Mouse (Mus musculus): ENCODE measurements around the gene Olfr874. TPM values are rescaled to one million over a fixed set of nuclear protein-coding genes. Genes with fewer than 3 reads are reported as not detected.

The Olfr874 gene
- polyA plus RNA-seq, 1 experiment from 2014 or later: not detected

GRCm38 (mm10) chr9:37786411-37786810 is 41.5 kb downstream of the Olfr874 start:
- no peak overlapping the region for H3K27ac ChIP-seq
- H3K27me3 ChIP-seq (replicated peaks): no peaks in the 10 kb centered on the region
- no peak overlapping the region for H3K4me2 ChIP-seq (replicated peaks)
- no peak for ATAC-seq (ENCODE audit: low FRiP score, low read depth)
- peaks cover 7% of the 10 kb centered on the region for H3K4me1 ChIP-seq
- WGBS: 76% methylated on average over 2 of the region's 2 CpGs
- no peaks in the 10 kb centered on the region for H3K9me3 ChIP-seq
- no peak overlapping the region for H3K4me3 ChIP-seq
- H3K36me3 ChIP-seq: no peaks in the 10 kb centered on the region
- H3K9ac ChIP-seq: no peak overlapping the region

Other genes with a start within 250 kb of the Olfr874 start
- gene Esam, start 217.0 kb upstream of the Olfr874 start, polyA plus RNA-seq (2016; fragmentation: Nextera tagmentation; extraction: Ambion mirVana): 37.7 and 38.2 TPM in 2 replicates
- 0.58 and 1.3 TPM in 2 replicates for gene Vsig2, start 205.9 kb upstream of the Olfr874 start, polyA plus RNA-seq (2016; fragmentation: Nextera tagmentation; extraction: Ambion mirVana)
- gene Nrgn, start 192.2 kb upstream of the Olfr874 start, polyA plus RNA-seq (2016; fragmentation: Nextera tagmentation; extraction: Ambion mirVana): 7.0 and 10.3 TPM in 2 replicates
- 8.8 and 10.5 TPM in 2 replicates for gene Siae, start 189.4 kb upstream of the Olfr874 start, polyA plus RNA-seq (2016; fragmentation: Nextera tagmentation; extraction: Ambion mirVana)
- gene Spa17, start 131.4 kb upstream of the Olfr874 start, polyA plus RNA-seq (2016; fragmentation: Nextera tagmentation; extraction: Ambion mirVana): 14.0 and 17.0 TPM in 2 replicates
- 114 and 115 TPM in 2 replicates for gene Tbrg1, start 87.8 kb upstream of the Olfr874 start, polyA plus RNA-seq (2016; fragmentation: Nextera tagmentation; extraction: Ambion mirVana)
- gene Panx3, start 75.9 kb upstream of the Olfr874 start, polyA plus RNA-seq (2016; fragmentation: Nextera tagmentation; extraction: Ambion mirVana): not detected in 2 replicates
- gene Olfr160, start 28.9 kb upstream of the Olfr874 start, polyA plus RNA-seq (2016; fragmentation: Nextera tagmentation; extraction: Ambion mirVana): not detected in 2 replicates
- not detected in 2 replicates for gene Olfr875, start 26.8 kb downstream of the Olfr874 start, polyA plus RNA-seq (2016; fragmentation: Nextera tagmentation; extraction: Ambion mirVana)
- gene Olfr876, start 57.9 kb downstream of the Olfr874 start, polyA plus RNA-seq (2016; fragmentation: Nextera tagmentation; extraction: Ambion mirVana): not detected in 2 replicates
- not detected in 2 replicates for gene Olfr877, start 109.2 kb downstream of the Olfr874 start, polyA plus RNA-seq (2016; fragmentation: Nextera tagmentation; extraction: Ambion mirVana)
- gene Olfr145, start 151.6 kb downstream of the Olfr874 start, polyA plus RNA-seq (2016; fragmentation: Nextera tagmentation; extraction: Ambion mirVana): not detected in 2 replicates
- not detected in 2 replicates for gene Olfr878, start 172.7 kb downstream of the Olfr874 start, polyA plus RNA-seq (2016; fragmentation: Nextera tagmentation; extraction: Ambion mirVana)
- gene Olfr881, start 246.7 kb downstream of the Olfr874 start, polyA plus RNA-seq (2016; fragmentation: Nextera tagmentation; extraction: Ambion mirVana): not detected in 2 replicates